Mouse (Mus musculus) lung, postnatal 36 days (tissue): ENCODE results near the gene Ndel1.

Experiments used
- DNase-seq: peaks from one replicate; pipeline ENCODE4 v3.0.0; 2022; ENCODE audit warnings: mixed read lengths

Ndel1 gene

DNA sequence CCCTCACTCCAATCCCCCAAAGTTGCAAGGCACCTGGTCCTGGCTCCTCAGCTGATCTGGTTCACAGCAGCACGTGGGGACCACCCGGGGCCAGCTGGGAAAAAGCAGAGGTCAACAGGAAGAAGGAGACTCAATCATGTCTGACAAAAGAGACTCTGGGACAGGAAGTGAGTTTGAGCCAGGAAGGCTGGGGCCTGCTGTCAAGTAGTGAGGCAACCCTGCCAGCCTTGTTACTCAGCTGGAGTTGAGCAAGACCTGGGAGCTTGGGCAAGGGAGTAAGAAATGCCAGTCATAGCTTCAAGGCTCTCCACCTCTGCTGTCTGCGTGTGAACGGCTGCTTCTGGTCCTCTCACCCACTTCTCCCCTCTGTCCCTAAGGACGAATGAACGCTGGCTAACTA, at the start of gene Ndel1:
Gene Ndel1 (minus strand): TSS at position 111 of the 400 bp plus-strand sequence.
- peak; percentile 94 for DNase-seq

DNA sequence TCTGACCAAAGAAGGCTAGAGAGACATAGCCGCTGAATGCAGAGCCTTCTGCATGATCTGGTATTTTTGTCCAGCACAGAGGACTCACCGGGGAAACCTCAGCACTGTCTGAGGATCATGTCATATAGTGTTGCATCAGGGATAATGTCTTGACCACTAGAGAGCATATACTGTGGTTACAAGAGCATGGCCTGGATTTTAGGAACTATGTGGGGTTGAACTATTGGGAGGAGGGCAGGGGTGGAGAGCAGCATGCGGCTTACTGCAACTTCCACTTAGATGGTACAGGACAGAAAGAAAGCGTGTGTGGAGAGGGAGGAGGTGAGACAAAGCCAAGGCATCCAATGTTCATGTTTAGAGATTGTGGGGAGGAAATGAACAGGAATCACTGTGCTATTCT, 42.9 kb upstream of the Ndel1 start:
- no peak for DNase-seq

DNA sequence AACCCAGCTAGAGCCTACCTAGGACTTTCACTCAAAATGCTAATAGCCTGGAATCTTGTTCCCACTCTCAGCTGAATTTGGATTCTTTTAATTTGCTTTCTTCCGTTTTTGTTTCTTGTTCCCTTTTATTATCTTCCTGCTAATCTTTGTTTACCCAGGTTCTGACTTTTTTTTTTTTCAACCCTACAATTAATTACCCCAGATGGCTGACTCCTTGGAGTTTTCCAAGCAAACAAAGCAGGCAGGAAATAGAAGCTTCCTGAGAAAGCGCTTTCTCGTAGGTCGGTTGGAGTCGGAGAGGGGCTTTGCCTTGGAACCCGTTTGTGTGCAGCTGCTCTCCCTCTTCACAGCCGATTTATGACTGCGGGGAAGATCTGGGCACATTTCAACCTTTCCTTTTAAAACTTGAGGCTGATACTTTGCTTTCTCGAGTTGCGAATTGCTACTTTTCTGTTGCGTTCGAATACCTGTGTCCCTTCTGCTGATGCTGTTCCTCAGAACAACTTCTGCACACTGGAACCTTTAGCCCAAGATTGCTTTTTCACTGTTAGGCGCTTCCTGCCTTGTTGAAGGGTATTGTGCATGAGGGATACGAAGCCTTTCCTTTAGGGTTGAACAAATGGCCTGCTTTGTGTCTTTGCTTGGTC, 40.0 kb upstream of the Ndel1 start:
- DNase-seq = peak; percentile 30

DNA sequence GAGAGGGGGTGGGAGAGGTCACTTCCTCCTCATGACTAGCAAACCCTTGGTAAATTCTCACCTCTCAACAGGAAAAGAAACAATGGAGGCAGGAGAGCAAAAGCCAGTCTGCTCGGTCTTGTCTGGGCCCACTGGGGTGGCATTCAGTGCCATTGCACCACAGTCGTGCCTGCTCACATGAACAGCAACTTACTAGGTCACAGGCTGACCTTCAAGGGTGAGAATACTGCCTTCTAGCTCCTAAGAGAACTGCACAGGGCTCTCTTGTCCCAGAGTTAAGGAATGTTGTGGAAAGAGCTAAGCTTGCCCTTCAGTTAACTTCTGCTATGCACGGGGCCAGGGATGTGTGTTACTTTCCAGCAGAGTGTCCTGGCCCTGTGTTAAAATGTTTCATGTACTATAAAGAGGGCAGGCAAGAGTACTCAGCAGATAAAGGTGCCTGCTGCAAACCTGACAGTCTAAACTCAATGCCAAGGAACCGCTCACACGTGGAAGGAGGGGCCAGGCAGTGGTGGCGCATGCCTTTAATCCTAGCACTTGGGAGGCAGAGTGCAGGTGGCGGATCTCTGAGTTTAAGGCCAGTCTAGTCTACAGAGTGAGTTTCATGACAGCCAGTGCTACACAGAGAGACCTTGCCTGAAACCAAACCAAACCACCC, 37.3 kb upstream of the Ndel1 start:
- no peak for DNase-seq

DNA sequence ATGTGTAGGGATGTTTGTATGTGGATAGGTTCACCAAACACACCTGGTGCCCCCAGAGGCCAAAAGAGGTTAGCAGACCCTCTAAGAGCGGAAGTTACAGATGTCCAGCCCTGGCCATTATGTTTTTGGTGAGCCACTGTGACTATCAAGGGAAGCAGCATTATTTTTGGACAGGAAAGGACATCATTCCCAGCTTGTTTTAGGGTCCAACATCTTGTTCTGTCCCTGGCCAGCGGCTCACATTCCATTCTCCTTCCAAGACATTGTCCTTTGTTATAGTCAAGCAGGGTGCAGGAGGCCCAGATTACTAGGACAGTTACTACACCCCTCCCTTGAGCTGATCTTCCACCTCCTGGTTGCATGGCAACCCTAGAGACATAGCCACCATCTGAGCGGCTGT, 35.6 kb upstream of the Ndel1 start:
- no peak for DNase-seq

DNA sequence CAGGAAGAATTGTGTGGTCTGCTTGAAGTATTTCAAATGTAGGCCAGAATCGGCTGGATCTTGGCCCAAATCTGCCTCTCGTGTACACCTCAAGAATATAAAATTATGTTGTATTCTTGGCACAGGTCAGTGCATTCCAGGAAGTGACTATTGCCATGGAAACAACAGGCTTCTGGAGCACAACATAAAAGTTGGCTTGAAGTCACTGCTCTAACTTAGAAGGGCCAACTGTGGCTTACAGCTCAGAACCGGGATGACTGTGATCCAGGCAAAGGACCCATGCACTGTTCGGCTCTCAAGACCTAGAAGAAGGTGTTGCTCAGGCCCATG, 34.8 kb upstream of the Ndel1 start:
- DNase-seq = no peak

DNA sequence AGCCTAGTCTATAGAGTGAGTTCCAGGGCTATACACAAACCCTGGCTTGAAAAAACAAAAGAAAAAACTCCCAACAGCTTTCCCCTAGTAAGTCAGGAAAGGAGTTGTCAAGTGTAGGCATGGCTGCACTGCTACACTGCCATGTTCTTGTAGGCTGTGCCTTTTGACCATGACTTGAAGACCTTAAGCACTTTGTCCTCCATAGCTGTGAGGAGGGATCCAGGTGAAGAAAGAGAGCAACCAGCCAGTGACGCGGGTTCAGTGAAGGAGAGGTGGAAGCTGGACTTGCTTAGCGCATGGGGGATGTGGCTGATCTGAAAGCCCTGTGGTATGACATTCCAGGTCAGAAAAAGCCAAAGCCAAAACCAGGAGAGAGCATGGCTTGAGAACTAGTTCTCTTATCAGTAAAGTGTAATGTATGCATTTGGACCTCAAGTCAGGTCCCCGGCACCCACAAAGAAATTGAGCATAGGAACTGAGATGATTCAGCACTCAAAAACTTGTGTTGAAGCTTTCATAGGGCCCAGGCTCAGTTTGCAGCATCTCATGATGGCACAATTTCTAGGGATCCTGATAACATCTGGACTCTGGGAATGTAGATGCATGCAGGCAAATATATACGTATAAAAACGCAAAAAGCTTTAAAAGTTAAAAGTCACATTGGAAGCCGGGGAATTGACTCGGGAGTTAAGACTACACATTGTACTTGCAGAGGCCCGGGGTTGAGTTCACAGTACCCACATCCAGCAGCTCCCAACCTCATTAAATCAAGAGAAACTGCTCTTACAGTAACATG, 34.2 kb upstream of the Ndel1 start:
- DNase-seq = no peak

DNA sequence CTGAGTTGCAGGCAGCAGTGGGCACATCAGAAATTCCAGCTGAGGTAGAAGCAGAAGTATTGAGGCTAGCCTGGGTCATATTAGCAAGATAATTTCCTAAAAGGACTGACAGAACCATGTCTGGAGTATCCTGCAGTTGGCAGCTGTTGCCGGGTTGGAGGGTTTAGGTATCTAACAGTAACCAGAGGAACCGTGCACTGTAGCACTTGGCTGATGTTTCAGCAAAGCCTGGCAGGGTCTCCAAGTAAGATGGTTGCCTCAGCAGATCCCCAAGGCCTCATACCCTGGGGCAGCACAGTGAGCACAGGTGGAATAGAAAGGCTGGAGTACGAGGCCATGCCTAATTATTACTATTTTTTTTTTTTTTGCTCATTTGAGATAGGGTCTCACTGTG, 33.5 kb upstream of the Ndel1 start:
- DNase-seq = no peak

DNA sequence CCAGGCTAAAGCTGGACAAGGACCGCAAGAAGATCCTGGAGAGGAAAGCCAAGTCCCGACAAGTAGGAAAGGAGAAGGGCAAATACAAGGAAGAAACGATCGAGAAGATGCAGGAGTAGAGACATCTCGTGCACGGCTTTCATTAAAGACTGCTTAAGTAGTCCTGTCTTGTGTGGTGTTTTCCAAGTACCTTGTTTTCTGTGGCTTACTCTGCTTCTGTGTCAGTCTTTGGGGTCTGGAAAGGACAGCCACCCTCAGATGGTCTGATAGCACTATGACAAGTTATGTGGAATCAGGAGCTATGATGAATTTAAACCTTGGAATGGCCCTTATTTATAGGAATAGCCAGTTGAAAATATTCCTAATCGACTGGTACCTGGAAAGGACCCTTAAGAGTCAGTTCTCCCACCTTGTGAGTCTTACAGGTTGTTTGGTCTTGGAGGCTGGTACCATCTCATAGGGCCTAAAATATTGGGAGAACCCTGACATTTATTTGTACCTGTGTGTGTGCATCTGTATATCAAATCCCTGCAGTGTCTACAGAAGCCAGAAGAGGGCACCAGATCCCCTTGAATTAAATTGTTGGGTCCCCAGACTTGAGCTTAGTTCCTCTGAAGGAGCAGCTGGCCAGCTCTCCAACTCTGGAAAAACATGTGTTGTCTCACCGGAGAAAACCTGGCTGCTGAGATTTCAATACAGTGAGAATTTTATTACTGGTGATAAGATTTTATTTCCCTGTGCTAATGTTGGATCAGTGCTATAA, 32.9 kb upstream of the Ndel1 start:
- peak; percentile 93 for DNase-seq

DNA sequence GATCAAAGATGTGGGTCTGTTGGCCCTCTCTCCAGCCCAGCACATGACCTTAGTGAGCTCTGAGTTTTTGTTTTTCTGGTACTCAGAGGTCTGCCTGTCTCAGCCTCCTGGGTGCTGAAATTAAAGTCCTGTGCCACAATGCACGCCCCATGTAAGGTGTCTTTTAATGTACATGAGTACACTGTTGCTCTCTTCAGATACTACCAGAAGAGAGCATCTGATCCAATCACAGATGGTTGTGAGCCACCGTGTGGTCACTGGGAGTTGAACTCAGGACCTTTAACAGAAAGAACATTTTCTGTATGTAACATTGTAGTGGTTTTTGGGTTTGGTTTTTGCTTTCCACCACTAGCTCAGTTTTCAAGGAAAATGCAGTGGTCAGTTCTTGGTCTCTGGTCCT, 32.1 kb upstream of the Ndel1 start:
- DNase-seq = no peak

DNA sequence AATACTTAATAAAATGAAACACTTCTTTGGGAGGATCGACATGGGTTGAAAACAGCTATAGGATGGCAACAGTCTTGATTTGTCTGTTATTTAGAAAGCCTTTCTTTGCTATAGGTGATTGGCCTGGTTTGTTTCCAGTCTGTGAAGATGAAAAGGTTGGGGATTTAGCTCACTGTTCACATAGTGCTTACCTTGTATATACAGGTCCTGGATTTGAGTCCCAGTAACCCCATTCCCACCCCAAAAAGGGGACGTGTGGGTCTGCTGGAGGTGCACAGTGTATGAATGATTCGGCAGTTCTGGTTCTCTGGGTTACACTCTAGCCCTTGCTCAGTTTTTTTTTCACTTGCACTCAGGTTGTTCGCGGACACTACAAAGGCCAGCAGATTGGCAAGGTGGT, 31.2 kb upstream of the Ndel1 start:
- DNase-seq = no peak

DNA sequence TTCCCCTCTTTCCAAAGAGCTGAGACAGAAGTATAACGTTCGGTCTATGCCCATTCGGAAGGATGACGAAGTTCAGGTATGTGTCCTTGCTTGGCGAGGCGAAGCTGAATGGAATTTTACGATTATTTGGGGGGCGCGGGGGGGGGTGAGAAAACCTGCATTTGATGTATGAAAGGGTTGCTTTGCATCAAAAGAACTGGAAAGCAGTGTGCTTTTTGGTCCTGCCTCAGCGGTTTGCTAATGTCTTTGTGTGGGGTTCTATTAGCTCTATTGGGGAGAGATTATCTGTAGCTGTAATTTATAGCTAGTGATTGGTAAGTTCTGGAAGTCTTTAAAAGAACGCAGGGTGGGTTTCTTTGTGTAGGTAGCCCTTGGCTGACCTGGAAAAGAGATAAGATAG, 30.7 kb upstream of the Ndel1 start:
- DNase-seq = no peak

DNA sequence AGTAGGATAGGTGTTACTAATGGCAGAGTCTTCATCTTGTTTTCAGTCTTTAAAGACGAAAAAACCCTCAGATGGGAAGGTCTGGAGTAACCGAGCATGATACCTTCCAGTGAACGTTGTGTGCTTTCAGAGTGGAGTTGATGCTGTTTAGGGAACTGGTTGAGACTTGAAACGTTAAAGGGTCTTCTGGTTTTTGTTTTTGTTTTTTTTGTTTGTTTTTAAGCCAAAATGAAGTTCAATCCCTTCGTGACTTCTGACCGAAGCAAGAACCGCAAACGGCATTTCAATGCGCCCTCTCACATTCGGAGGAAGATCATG, 30.3 kb upstream of the Ndel1 start:
- DNase-seq = no peak

DNA sequence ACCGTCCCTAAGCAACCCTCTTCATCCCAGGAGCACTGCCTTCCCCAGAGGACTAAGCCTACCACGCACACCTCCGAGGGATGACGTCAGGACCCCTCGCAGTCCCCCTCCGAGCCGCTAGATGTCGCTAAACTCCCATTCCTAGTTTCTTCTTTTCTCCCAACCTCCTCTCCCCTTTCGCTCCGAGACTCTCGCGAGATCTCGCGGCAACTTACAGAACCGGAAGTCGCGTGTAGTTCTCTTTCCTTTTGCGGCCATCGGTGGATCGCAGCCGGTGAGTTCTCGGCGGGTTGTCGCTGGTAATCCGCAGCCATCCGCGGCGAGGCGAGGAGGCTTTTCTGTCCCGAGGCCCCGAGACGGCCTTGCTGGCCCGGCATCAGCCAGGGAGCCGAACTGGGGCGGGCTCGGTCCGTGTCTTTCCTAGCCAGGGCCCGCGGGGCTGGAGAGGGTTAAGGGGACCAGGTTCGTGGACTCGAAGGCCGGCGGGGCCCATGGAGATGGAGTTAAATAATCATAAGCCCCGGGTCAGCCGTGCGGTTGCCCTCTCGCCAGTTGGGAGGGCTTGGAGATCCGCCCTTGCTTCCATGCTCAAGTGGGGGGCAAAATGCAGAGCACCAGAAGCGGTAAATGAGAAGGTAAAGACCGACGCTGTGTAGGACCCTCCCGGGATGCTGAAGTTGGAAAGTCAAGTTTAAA, 29.8 kb upstream of the Ndel1 start, which contains the start of gene Rpl26:
Gene Rpl26 (plus strand): TSS at position 233 of the 696 bp plus-strand sequence.
- peak; percentile 99 for DNase-seq

DNA sequence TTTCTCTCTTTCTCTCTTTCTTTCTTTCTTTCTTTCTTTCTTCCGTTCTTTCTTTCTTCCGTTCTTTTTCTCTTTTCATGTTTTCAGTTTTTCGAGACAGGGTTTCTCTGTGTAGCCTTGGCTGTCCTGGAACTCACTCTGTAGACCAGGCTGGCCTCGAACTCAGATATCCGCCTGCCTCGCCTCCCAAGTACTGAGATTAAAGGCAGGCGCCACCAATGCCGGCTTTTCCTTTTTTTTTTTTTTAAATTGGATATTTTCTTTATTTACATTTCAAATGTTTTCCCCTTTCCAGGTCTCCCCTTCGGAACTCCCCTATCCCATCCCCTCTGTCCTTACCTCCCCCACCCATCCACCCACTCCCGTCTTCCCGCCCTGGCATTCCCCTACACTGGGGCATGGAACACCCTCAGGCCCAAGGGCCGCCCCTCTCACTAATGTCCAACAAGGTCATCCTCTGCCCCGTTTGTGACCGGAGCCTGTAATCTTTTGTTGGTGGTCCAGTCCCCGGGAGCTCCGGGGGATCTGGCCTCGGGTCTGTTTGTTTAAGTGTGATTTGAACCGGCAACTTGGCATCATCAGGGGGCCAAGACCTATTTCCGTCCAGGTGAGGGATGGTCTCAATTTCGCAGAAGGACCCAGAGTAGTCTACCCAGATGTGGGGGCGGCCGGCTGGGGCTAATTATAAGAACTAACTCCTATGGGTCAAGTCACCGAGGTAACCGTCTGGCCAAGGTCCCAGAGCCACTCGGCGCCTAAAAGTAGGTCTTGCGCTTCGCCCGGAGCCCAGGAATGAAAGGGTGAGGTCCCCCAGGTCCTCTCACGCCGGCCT, 29.1 kb upstream of the Ndel1 start:
- no peak for DNase-seq

DNA sequence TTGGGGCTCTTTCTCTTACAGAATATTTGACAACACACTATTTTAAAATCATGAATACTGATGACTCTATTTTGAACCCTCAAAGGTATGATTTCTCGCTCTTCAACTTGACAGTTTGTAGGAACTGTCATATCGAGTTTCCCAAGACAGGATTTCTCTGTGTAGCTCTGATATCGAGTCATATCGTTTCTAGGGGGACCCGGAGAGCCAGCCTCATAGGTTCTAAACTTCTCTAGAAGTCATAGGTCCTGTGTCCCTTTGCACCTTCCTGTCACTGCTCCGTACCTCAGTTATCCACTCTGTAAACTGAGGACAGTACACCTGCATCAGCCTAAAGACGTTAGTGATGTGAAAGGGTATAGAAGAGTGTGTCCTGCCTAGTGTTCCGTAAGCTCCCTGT, 28.2 kb upstream of the Ndel1 start:
- no peak for DNase-seq

DNA sequence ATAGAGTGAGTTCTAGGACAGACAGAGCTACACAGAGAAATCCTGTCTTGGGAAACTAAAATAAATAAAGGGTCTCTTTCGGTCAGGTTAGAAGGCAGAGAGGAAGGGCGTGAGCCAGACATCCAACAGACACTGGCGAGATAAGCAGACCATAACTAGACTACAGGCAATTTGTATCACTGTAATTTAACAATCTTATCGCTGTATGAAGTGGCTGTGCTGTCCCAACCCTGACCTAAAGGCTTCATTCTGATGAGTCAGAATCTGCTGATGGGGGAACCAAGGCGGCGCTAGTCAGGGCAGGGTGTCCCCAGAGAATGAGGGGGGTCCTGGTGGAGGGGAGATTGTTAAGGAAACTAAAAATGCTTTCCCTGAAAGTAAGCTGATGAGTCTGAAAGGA, 27.1 kb upstream of the Ndel1 start:
- no peak for DNase-seq

DNA sequence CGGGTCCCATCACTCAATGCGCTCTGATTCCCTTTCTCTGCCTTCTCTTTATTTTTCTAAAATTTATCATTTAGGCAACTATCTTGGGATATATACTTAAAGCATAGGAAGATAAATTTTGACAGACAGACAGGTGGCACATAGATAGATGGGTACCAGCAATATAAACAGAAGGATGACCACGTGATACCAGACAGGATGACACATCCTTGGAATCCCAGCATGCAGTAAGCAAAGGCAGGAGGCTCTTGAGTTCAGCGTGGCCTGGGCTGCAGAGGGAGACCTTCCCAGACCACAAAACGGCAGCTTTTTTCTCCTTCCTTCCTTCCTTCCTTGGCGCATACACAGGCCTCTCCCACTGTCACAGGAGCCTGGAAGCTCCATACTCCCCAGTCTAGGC, 26.2 kb upstream of the Ndel1 start:
- DNase-seq = no peak

DNA sequence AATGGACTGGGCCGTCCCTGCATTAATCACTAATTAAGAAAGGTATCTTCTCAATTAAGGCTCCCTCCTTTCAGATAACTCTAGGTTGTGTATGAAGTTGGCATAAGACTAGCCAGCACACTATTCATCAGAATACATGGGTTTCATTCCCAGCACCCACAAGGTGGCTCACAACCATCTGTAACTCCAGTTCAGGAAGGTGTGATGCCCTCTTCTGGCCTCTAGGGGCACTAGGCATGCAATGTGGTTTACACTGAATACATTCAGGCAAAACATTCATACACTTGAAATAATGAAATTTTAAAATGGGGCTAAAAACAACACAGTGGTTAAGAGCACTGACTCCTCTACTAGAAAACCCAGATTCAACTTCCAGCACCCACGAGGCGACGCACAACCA, 25.5 kb upstream of the Ndel1 start:
- DNase-seq = peak; percentile 69

DNA sequence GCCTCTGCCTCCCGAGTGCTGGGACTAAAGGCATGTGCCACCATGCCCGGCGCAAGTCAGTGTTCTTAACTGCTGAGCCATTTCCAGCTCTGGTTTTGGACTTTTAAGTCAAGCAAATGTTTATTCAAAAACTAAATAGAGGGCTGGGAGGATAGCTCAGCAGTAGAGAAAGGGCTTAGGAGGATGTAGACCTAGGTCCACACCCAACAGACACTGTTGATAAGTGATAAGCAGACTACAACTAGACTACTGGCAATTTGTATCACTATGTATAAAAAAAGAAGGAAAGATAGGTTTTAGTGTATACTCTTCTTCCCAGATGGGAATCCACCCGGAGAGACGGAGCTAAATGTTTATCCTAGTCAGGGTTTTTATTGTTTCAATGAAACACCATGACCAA, 24.6 kb upstream of the Ndel1 start:
- no peak for DNase-seq

DNA sequence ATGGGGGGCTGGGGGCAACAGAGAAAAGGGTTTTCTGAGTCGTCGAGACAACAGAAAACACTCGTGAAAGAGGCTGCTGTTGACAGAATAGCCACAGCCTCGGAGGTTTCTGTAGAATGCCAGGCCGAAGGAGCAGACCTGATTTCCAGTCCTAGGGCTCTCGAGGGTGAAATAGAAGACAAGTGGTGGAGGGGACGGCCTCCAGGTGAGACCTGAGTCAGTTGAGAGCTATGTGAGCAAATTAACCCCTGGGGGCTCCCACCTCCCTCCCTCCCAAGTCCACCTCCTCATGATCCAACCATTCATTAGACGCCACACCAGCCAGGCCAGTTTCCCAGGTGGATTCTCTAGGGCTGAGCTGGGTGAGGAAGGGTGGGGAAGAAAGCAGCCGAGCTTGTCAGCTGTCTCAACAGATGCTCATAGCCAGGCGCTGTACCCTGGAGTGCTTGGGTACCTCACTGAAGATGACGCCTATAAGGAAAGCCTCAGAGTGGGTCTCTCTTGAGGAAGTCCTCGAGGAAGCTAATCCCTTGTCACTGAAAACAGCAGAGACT, 22.3 kb upstream of the Ndel1 start:
- no peak for DNase-seq
